Mouse (Mus musculus): ENCODE measurements around the gene Setd3. TPM values are rescaled to one million over a fixed set of nuclear protein-coding genes. Genes with fewer than 3 reads are reported as not detected.

Setd3 gene
- total and polyA plus RNA-seq, 3 experiments, result 25.0 to 99.8 (median 84.6) TPM

GRCm38 (mm10) chr12:108072907-108073306 lies 106.2 kb downstream of the Setd3 start:
- H3K4me1 ChIP-seq (ENCODE audit: control insufficient read depth, insufficient read depth, low read length), result no peaks in the 10 kb centered on the region
- H3K9ac ChIP-seq (ENCODE audit: low read depth, low read length), result no peak overlapping the region
- no peak for DNase-seq
- no peaks in the 10 kb centered on the region for H3K36me3 ChIP-seq (ENCODE audit: control insufficient read depth, insufficient read depth, low read length)
- no peaks in the 10 kb centered on the region for H3K27me3 ChIP-seq (ENCODE audit: control insufficient read depth, insufficient read depth, low read length)
- no peaks in the 10 kb centered on the region for H3K79me2 ChIP-seq (replicated peaks; ENCODE audit: control insufficient read depth, insufficient read depth, low read length)
- WGBS, result 74% methylated on average over 5 of the region's 5 CpGs
- no peak for TF ChIP-seq CTCF (IDR thresholded peaks at IDR 0.05)
- TF ChIP-seq POLR2A (IDR thresholded peaks at IDR 0.05; ENCODE audit: insufficient read depth, low read depth, low read length), result no peak
- intact Hi-C loops (cut with DNase I), result no loop called here
- no peak overlapping the region for H3K27ac ChIP-seq
- H3K4me3 ChIP-seq, result no peak overlapping the region

DNA sequence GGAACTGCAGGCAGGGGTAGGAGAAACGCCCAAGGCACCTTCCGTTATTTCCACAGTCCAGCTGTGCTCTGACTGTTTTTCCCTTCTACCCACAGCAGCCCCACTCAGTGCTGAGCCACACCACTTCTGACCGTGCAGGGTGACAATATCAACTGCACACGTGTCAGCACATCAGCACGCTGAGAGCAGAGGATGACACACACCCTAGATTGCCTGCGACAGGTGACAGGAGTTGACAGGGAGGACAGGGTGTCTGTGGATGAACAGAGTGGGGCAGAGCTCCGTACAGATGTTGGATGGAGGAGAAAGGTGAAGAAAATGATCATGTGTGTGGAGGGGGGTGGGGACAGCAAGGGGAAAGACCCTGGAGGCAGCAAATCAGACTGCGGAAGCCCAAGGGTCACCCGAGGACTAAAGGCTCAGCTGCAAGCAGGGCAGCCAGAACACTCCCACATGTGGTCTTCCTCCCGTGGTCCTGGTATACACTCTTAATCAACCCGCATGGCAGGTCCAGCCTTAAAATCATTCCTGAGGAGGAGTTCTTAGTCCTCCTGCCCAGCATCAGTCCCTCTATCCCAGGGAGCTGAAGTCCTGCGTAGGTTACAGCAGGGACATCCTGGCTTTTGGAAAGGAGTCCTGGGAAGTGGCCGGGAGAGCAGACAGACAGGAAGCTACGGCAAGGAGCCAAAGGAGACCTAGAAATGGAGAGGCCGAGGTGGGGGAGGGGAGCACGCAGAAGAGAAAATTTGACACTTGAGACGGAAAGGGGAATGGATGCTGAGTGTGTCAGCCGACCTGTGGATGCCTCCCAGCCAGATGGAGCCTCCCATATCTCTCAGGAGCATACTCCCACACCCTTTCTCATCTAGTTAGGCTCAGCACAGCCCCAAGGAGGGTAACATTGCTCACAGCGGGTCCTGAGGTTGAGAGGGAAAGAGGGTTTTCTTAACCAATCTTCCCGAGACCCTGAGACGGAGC lies 108.1 kb downstream of the Setd3 start:
- TF ChIP-seq EP300 (IDR thresholded peaks at IDR 0.05; ENCODE audit: insufficient read depth, low read depth, low read length), result no peak
- TF ChIP-seq POLR2A (IDR thresholded peaks at IDR 0.05; ENCODE audit: insufficient read depth, low read depth, low read length), result no peak
- no peak for TF ChIP-seq CTCF (IDR thresholded peaks at IDR 0.05)
- intact Hi-C loops (cut with DNase I), result no loop called here
- no peaks in the 10 kb centered on the region for H3K79me2 ChIP-seq (replicated peaks; ENCODE audit: control insufficient read depth, insufficient read depth, low read length)
- no peak overlapping the region for H3K27ac ChIP-seq
- WGBS, result 37% methylated on average over 21 of the region's 21 CpGs
- H3K4me3 ChIP-seq, result no peak overlapping the region
- H3K9ac ChIP-seq (ENCODE audit: low read depth, low read length), result no peak overlapping the region
- no peaks in the 10 kb centered on the region for H3K36me3 ChIP-seq (ENCODE audit: control insufficient read depth, insufficient read depth, low read length)
- no peaks in the 10 kb centered on the region for H3K4me1 ChIP-seq (ENCODE audit: control insufficient read depth, insufficient read depth, low read length)
- H3K27me3 ChIP-seq (ENCODE audit: control insufficient read depth, insufficient read depth, low read length), result no peaks in the 10 kb centered on the region
- no peak for DNase-seq

DNA sequence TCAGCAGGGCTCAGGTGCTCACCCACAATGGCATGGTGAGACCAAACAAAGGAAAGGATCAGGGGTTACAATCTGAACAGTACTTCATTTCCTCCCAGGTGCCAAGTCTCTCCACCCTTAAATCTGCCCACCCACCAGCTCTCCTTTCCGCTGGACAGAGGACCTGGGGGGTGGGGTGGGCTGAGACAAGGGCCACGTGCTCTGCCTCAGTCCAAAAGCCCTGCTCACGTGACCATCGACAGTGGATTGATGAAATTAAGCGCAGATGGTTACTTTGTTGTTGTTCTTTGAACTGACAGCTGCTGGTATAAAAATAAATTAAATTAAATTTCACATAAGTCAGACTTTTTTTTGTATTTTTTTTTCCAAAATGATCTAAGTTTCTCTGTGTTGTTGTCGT lies 109.6 kb downstream of the Setd3 start:
- no peak for DNase-seq
- intact Hi-C loops (cut with DNase I), result no loop called here

GRCm38 (mm10) chr12:108067811-108068375 lies 111.2 kb downstream of the Setd3 start:
- H3K4me1 ChIP-seq (ENCODE audit: control insufficient read depth, insufficient read depth, low read length), result no peaks in the 10 kb centered on the region

More for the DNA sequence above, 109.6 kb downstream of the Setd3 start:
- Histone ChIP-seq H3K79me2 (replicated peaks; ENCODE audit: control insufficient read depth, insufficient read depth, low read length) (no peaks in the 10 kb centered on the region), H3K27me3 (ENCODE audit: control insufficient read depth, insufficient read depth, low read length) (no peaks in the 10 kb centered on the region), H3K9ac (ENCODE audit: low read depth, low read length) (no peak overlapping the region), H3K36me3 (ENCODE audit: control insufficient read depth, insufficient read depth, low read length) (no peaks in the 10 kb centered on the region), H3K4me3 (no peak overlapping the region), H3K4me1 (ENCODE audit: control insufficient read depth, insufficient read depth, low read length) (no peaks in the 10 kb centered on the region), H3K27ac (no peak overlapping the region)
- WGBS, result 80% methylated on average over 6 of the region's 6 CpGs
- TF ChIP-seq POLR2A (IDR thresholded peaks at IDR 0.05; ENCODE audit: insufficient read depth, low read depth, low read length) (no peak), CTCF (IDR thresholded peaks at IDR 0.05) (no peak), EP300 (IDR thresholded peaks at IDR 0.05; ENCODE audit: insufficient read depth, low read depth, low read length) (no peak)

GRCm38 (mm10) chr12:108067231-108067630 lies 111.9 kb downstream of the Setd3 start:
- H3K4me3 ChIP-seq, result no peak overlapping the region
- H3K27ac ChIP-seq, result no peak overlapping the region
- H3K9ac ChIP-seq (ENCODE audit: low read depth, low read length), result no peak overlapping the region
- intact Hi-C loops (cut with DNase I), result no loop called here
- TF ChIP-seq EP300 (IDR thresholded peaks at IDR 0.05; ENCODE audit: insufficient read depth, low read depth, low read length) (no peak), CTCF (IDR thresholded peaks at IDR 0.05) (no peak), POLR2A (IDR thresholded peaks at IDR 0.05; ENCODE audit: insufficient read depth, low read depth, low read length) (no peak)
- no peak for DNase-seq
- 76% methylated on average over 3 of the region's 3 CpGs for WGBS
- no peaks in the 10 kb centered on the region for H3K36me3 ChIP-seq (ENCODE audit: control insufficient read depth, insufficient read depth, low read length)
- H3K4me1 ChIP-seq (ENCODE audit: control insufficient read depth, insufficient read depth, low read length), result no peaks in the 10 kb centered on the region
- no peaks in the 10 kb centered on the region for H3K27me3 ChIP-seq (ENCODE audit: control insufficient read depth, insufficient read depth, low read length)
- H3K79me2 ChIP-seq (replicated peaks; ENCODE audit: control insufficient read depth, insufficient read depth, low read length), result no peaks in the 10 kb centered on the region

More at GRCm38 (mm10) chr12:108067811-108068375, 111.2 kb downstream of the Setd3 start:
- intact Hi-C loops (cut with DNase I), result no loop called here
- WGBS, result 67% methylated on average over 13 of the region's 13 CpGs
- Histone ChIP-seq H3K36me3 (ENCODE audit: control insufficient read depth, insufficient read depth, low read length) (no peaks in the 10 kb centered on the region), H3K4me3 (no peak overlapping the region), H3K79me2 (replicated peaks; ENCODE audit: control insufficient read depth, insufficient read depth, low read length) (no peaks in the 10 kb centered on the region), H3K27me3 (ENCODE audit: control insufficient read depth, insufficient read depth, low read length) (no peaks in the 10 kb centered on the region), H3K9ac (ENCODE audit: low read depth, low read length) (no peak overlapping the region), H3K27ac (no peak overlapping the region)
- no peak for DNase-seq
- TF ChIP-seq EP300 (IDR thresholded peaks at IDR 0.05; ENCODE audit: insufficient read depth, low read depth, low read length) (no peak), POLR2A (IDR thresholded peaks at IDR 0.05; ENCODE audit: insufficient read depth, low read depth, low read length) (no peak), CTCF (IDR thresholded peaks at IDR 0.05) (no peak)

Measured in heart, adult 2 months (tissue).